Mouse (Mus musculus) layer of hippocampus, postnatal 36 days (tissue): ENCODE data around the gene Runx2. TPM values are rescaled to one million over a fixed set of nuclear protein-coding genes. Genes with fewer than 3 reads are reported as not detected.

ENCODE experiments used
- DNase-seq, 2 experiments: peaks; one replicate each; pipeline ENCODE4 v3.0.0; 2022
- total RNA-seq, 2 experiments: library from RNA; stranded (reverse); gene quantifications; 2 replicates each; pipeline ENCODE4 v1.2.3; 2021

The Runx2 gene
- total RNA-seq, result 10 to 100 TPM; 13.2 to 18.0 TPM

DNA sequence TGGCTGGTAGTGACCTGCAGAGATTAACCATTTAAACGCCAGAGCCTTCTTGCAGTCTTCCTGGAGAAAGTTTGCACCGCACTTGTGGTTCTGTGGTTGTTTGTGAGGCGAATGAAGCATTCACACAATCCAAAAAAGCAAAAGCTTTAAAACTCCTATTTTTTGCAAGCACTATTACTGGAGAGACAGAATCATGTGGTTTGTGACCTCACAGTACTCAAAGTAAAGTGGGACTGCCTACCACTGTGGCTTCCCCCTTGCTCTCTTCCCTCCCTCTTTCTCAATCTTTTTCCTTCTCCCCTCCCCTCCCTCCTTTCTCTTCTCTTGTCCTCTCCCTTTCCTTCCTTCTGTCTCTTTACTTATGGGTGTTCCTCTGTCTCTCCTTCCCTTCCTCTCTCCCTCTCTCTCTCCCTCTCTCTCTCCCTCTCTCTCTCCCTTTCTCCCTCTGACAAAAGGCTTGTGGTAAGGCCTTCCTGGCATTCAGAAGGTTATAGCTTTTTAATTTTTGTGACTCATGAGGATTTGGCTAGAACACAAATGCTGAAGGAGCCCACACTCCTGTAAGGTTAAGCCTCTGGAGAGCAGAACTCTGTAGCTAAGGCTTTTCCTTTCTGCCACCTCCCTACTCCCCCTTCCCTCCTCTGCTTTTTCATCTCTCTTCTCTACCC is at the start of gene Runx2:
Gene Runx2, minus strand, starts transcription at position 290 of the 668 bp plus-strand sequence.
- DNase-seq, result no peak

DNA sequence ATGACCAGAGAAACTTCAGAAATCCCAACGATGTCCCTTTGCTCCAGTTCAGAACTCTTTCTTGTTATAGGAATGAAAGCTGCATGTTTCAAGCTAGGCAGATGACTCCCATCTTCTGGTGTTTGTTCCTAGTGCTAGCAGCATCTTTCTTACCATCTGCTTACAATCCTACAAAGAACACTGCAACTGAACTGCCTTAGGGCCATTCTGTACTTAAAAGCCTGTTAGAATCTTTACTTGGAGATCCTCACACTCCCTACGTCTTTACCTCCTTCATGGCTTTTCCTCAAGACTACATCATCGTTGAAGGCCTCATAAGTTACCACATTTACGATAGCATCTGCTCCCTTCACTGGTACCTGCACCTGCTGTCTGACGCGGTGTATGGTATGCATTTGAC is 48.6 kb upstream of the Runx2 start:
- DNase-seq, result no peak

DNA sequence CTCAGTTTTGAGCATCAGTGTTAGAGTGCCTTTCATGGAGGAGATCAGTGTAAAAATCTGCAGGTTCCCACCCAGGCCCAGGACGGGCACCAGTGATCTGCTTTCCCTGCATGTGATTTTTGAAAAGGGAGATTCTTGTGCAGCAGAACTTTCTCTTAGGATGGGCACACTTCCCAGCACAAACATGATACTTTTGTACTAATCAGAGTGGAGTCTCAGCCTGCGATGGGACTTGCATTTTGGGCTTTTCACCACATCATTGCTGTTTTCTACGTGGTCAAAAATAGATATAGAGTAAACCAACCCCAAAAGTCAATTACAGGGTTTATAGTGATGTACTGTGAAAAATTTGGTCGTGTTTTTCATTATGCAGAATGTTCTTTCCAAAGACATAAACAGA is 27.6 kb upstream of the Runx2 start:
- no peak for DNase-seq

DNA sequence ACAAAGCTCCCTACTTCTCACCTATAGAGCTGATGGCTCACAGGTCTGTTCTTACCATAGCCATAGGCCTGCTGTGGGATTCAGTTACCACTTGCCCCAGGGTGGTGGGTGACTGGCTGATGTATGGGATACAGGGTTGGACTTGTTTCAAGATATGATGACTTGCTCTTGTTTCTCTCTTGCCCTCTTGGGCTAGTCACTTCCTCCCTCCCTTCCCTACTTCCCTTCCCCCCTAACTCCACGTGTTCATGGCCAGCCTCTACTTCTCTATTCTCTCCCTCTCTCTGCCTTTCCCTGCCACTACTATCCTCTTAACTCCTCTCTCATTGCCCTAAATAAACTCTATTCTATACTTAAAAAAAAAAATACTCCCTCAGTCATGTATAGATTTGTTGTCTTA is 16.6 kb upstream of the Runx2 start:
- no peak for DNase-seq

DNA sequence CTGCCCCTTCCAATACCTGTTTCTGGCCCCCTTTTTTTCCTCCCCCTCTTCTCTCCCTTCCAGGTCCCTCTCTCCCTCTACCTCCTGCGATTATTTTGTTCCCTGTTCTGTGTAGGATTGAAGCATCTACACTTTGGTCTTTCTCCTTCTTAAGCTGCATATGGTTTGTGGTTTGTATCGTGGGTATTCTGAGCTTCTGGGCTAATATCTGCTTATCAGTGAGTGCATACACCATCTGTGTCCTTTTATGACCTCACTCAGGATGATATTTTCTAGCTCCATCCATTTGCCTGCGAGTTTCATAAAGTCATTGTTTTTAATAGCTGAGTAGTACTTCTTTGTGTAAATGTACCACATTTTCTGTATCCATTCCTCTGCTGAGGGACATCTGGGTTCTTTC is 15.0 kb upstream of the Runx2 start:
- no peak for DNase-seq

DNA sequence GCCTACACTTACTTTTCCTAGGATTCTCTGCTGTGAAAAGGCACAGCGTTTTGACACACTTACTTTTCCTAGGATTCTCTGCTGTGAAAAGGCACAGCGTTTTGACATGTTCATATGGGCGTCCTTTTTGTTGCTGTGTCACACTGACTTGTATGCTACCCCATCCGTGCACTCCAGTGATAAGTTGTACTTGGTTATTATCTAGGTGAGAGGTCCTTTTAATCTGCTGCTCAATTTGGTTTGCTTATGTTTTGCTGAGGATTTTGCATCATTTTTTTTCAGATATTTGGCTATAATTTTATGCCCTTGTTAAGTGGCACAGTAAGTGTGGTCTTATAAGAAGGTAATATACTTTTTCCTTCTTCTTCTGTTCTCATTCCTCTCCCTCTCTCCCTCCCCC is 13.4 kb upstream of the Runx2 start:
- no peak for DNase-seq

DNA sequence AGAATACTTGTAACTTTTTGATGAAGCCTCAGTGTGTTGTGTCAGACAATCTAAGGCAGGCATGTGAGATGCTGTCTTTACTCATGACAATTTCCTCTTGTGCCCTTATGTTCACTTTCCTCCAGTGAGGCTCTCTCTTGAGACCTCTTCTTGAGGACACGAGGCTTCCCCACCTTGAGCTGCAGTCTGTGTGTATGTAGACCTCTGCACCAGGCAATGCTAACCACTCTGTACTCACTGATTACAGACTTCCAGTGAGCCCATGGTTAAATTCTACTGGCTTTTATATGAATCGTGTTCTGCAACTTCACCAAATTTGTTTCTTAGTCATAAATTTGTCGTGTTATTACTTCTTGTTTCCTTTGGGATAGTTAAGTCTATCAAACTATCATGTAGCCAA is 12.5 kb upstream of the Runx2 start:
- DNase-seq, result no peak

DNA sequence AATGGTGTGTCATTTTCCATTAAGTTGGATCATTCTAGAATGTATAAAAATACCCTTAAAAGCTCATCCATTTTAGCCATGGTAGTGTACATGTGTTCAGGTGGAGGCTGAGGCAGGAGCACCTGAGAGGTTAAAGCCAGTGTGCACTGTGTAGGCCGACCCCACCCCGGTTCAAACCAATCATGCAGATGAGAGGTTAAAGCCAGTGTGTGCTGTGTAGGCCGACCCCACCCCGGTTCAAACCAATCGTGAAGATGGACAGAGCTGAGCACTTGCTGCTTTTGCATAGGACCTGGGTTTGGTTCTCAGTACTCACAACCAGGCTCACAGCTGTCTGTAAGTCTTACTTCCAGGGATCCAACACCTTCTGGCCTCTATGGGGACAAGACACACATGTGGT is 7.3 kb upstream of the Runx2 start:
- no peak for DNase-seq

DNA sequence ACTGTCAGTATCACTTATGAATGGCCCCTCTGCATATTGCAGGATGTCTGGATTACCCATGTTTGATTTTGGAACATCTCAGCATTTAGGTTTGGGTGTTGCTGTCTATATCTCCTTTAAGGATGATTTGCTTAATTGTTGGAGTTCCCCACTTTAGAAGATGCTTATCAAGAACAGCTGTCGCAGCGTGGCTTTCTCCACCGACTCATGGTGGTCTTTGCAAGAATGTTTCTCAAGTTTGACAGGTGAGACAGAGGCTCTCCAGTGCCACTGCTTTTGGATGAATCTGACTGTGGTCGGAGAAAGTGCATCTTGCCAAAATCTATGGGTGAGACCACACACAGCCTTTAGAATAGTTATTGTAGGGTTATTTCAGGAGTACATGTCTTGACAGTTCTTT is 5.2 kb upstream of the Runx2 start:
- no peak for DNase-seq

DNA sequence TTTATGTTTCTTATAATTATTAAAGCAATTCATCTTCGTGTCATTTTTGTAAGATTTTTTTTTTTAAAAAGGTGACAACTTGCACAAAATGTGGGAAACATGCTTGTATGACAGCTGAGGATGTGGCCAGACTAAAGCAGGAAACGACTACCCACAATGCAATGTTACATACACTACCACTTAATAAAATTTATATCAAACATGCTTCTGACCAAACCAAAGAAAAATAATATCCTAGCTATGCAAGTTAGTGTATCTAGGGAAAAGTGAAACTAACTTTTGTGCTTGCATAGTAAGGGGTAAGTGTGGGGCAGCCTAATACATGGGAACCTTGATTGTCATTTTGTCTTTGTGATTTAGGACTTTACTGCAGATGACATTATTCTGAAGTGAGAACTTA is 4.2 kb upstream of the Runx2 start:
- no peak for DNase-seq

DNA sequence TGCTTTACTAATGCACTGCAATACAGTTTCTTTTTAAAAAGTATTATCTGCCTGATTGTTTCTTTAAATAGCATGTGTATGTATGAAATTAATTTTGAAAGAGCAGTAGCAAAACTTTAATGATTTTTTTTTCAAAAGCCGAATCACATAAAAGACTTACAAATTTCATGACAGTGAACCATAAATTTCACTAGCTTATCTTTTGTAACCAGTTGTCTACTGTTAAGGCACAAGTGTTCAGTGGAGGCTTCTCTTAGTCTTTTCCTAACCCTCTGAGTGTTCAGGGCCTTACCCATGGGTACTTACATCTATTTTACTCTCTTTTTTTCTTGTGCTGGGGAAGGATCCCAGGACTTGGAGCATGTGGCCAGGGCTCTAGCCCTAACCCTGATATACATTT is 7.6 kb downstream of the Runx2 start:
- no peak for DNase-seq

DNA sequence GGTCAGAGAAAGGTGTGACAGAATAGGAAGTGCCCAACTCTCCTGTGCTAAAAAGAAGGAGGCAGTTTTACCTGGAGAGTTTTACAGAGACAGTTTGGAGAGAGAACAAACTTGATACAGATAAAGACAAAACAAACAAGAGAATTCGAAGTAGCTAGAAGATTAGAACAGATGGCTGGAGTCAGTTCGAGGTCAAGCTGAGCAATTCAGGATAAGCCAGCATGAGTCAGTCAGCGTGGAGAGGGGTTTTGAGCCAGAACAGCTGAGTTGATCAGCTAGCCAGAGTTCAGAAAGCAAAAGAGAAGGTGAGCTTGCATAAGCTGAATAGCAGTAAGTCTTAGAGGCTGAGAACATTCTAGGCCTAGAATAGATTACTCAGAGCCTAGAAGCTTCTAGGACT is 17.3 kb downstream of the Runx2 start:
- DNase-seq, result no peak

DNA sequence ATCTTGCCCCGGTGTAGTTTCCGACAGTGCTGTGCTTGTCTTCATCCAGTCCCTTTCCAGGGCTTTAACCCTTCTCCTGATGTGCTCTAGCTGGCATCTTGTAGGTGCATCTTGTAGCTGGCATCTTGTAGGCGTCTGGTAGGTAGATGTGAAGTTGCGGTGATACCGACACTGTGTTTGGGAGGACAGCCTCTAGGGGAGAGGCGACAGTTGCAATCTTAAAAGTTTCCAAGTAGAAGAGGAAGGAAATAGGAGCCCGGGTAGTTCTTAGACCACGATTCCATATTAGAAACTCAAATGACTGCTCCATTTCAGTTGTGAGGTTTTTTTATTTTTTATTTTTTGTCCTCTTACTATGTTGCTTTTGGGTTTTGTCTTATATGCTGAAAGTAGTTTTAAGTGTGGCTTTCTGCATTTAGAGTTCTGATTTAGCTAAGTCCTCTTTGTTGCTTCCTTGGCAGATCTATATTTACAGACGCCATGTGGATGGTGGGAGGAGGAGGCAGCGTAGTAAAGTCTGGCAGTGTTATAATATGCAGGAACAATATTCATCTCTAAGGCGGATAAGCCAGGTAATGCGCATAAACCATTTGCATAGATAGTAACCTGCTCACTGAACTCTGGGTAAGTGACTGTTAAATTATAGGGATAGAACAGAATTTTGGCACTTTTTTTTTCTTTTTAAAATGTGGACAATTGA is 22.2 kb downstream of the Runx2 start:
- no peak for DNase-seq

DNA sequence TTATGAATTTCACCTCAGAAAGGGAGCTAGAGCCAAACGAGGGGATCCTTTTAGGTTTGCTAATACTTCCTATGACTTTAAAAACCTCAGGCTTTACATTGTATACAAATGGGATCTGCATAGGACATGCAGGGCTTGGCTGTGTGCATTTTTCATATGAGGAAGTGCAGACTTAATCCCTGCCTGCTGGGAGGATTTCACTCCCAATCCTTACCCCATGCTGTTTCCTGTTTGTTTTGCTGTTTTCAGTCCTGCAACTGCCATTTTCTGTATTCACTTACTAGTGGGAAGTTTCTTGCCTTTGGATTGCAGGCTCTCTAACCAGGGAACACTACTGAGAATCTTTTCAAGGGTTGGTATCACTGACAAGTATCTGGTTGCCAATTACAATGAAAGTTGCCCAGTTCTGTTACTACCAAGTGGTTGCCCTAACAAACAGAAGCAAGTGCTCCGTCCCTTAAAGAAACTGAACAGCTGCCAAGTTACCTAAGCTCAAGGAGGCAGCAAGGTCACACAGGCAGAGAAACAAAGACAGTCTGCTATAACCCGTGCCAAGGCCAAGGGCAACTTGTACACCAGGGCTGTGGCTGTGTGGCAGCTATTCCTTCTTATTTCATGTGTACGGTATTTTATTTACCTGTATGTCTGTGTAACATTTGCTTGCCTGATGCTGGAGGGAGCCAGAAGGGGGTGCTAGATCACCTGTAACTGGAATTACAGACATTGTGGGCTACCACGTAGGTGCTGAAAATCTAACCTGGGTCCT is 25.4 kb downstream of the Runx2 start:
- DNase-seq, result no peak

DNA sequence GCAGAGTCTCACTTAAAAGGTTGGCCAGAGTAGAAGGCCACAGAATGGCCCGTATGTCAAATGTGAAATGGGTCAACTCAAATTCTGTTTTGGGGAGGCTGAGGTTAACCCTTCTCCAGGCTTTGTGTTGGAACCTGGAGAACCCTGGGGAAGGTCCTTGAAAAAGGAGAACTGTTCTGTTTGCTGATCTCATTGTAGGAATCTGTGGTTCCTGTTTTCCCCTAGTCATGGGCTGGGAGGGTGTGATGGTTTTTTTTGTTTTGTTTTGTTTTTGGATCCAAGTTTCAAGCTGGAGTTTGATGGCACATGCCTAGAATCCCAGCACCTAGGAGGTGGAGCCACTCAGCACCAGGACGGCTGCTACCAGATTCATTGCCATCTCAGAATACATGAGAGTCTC is 31.5 kb downstream of the Runx2 start:
- DNase-seq, result no peak

DNA sequence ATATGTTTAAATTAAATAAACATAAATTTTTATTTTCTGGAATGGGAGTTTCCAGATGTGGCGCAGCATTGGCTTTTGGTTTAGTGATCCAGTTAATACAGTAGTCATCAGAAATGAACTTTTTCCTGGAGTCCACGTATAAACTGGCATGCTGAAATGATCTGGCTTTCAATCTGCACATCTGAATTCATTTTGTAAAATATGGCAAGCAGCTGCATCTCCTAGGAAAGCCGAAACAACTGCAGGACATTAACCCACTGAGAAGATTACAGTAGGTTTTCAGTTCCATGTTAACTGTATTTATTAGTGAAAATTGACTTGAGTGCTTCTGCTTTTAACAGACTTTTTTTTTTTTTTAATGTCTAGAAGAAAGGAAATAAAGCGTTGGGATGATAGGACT is 32.2 kb downstream of the Runx2 start:
- DNase-seq, result no peak

DNA sequence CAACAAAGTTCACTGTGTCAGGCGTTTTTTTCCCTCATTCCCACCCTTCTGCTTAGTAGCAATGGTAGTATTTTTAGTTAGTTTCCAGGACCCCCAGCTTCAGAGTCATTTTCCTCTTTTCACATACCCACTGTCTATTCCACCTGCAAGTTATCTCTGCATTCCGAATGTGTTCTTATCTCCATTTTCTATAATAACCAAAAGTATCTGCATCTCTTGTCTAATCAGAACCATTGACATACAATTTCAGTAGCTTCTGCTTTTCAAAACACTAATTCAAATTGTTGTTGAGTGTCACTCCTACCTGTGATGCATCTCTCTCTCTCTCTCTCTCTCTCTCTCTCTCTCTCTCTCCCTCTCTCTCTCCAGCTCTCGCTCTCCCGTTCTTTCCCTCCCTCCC is 34.2 kb downstream of the Runx2 start:
- DNase-seq, result no peak

DNA sequence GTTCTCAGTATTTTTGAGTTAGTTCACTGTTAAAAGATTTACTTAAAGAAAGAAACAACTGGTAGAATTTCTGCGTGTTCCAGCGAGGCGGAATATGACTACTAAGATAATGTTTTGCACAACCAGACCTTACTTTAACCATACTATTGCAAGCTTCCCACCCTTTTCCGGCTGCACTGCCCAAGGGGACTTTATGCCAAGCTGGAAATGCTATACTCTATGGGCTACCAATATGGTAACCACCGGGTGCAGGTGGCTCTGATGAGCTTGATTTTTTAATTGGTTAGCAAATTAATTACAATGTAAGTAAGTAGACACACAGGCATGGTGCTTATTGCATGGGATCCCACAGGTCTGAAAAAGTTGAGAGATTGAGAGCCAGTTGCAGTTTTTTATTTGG is 36.5 kb downstream of the Runx2 start:
- no peak for DNase-seq

DNA sequence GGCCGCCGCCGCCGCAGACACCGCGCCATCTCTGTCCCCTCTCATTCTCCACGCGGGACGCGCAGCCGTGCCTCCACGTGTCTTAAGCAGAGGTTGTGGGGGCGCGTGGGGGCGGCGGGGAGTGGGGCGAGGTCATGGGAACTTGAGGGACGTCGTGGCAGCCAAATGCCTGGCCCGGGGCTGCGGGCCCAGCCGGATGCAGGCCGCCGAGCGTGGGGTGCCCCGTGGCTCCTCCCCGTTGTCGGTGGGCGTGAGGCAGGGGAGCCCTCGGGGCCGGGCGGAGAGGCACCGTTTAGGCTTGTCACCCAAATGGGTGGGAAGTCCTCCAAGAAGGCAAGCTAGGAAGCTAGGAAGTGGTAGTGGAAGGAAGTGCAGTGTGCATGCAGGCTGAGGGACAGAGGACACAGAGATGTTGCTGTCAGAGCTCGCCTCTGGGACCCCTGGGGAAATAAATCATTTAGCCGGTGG is 37.2 kb downstream of the Runx2 start:
- DNase-seq, result peak; percentile 71 to 72

DNA sequence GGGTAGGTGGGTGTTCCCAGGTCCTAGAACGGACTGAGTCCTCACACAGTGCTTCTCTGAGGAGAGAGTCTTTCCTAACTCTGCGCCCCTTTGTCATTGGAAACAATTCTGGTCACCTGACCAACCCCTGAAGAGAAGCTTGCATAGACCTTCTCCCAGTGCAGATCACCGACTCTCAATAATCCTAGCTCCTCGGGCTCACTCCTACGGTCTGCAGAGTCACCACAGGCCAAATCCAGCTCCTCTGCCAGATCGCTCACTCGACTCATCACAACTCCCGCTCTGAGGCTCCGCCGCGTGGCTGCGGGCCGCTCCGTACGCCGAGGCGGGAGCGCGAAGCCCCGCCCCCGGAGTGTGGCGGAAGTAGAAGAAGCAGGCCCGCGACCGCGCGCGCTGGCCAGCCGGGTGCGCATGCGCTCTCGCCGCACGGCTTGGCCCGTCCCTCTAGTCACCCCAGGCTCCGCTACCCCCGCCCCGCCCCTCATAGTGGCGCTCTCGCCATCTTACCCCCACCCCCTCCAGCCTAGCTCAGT is 37.8 kb downstream of the Runx2 start, which contains the start of gene Supt3:
Gene Supt3, plus strand, starts transcription at position 415 of the 533 bp plus-strand sequence.
- DNase-seq, result peak; percentile 96 to 97

DNA sequence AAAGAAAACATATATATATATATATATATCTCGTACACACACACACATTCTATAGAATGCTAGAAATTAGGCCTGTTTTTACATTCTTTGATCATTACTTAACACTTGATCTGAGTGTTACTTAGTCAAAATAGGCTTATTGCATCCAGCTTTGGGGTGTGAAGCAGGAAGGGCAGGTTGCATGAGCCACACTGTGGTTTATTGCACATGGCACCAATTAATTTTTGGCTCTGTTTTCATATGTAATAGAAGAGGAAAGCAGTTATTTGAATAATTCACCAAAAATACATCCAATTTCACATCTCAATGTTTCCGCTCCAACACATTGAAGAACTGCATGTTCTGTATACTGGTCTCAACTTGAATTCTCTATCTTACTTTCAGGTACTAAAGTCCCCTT is 42.0 kb downstream of the Runx2 start:
- no peak for DNase-seq

DNA sequence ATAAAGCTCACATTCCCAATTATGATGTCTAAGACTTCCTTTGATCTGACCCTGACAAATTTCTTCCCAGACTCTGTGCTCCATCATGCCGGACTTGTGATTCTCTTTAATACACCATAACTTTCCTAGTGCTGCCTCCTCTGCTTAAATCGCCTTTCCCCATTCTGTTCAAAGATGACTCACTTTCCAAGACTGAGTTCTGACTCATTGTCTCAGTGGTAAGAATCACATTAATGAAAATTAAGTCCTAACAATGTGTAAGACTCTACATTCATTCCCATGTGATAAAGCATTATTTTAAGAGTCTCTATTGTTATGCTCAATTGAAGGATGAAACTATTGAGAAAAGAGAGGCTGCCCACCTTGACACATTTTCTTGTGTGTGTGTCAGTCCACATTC is 43.7 kb downstream of the Runx2 start:
- DNase-seq, result no peak

DNA sequence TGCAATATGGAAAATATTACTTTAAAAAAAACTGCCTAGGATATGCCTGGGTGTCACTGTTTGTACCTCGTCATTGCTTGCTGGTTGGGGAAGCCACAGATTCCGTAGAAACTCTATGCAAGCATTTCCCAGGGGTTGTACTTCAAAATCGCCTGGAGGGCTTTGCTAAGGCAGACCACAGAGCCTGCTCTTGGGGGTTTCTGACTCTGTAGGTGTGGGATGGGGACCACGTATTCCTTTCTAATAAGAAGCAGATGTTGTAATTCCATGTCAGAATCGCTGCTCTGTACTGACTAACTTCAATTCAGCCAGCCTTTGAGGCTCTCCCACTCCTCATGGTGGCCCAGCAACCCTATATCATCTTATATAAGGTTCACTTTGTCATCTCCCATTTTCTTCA is 46.1 kb downstream of the Runx2 start:
- DNase-seq, result no peak
